Mouse (Mus musculus) left cerebral cortex, postnatal 14 days (tissue): Measurements from ENCODE around the gene Prkci. TPM values are rescaled to one million over a fixed set of nuclear protein-coding genes. Genes with fewer than 3 reads are reported as not detected.

ENCODE experiments used
- DNase-seq, 2 experiments: peaks; one replicate each; pipeline ENCODE4 v3.0.0; 2021 to 2022; ENCODE audit warnings: low spot score in 2 of 2, mixed read lengths in 1 of 2
- intact Hi-C: fragments of 180-260 bp; cut with DNase I; formaldehyde crosslinking; loops from one replicate; pipeline ENCODE4 v1.15.1; 2025
- total RNA-seq, 2 experiments: library from RNA; stranded (reverse); gene quantifications; 2 replicates each; pipeline ENCODE4 v1.2.3; 2021

The Prkci gene
- total RNA-seq, 2 experiments from 2014 or later, result 58.3 to 72.2 TPM

- no peak for DNase-seq
- intact Hi-C loops, result no loop called here
Observed at GRCm38 (mm10) chr3:31071804-31072203, 76.3 kb downstream of the Prkci start.

GRCm38 (mm10) chr3:31075808-31076207 lies 80.3 kb downstream of the Prkci start:
- intact Hi-C loops, result no loop called here
- no peak for DNase-seq

DNA sequence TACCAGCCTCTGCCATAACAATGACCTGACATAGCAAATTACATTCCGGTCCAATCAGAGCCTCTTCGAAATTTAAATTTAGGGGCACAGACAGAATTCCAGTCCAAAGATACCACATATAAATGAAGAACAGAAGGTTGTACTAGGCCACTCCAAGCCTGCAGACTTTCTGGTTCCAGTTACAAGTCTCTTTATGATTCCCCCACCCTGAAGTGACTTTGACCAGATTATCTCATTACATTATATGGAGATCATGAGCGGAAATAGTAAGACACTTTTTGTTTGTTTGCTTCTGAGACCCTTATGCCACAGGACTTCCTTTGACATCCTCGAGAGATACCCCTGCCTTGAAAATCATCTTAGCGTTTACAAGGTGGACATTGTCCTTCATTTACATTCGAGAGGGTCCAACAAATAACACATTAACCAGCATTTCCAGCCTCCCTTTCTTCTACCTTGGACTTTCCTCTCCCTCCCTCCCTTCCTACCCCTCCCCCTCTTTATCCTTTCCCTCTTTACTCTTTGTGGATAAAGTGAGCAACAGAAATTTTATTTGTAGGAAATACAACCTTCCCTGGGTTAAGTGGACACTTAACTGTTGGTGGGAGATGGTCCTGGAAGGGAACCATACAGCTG lies 81.6 kb downstream of the Prkci start:
- intact Hi-C loops, result no loop called here
- no peak for DNase-seq

GRCm38 (mm10) chr3:31079450-31079849 lies 83.9 kb downstream of the Prkci start:
- intact Hi-C loops, result no loop called here
- DNase-seq, result no peak

GRCm38 (mm10) chr3:31080791-31081502 lies 85.4 kb downstream of the Prkci start:
- intact Hi-C loops, result no loop called here
- no peak for DNase-seq

GRCm38 (mm10) chr3:31082838-31083506 lies 87.4 kb downstream of the Prkci start:
- intact Hi-C loops, result no loop called here
- no peak for DNase-seq

DNA sequence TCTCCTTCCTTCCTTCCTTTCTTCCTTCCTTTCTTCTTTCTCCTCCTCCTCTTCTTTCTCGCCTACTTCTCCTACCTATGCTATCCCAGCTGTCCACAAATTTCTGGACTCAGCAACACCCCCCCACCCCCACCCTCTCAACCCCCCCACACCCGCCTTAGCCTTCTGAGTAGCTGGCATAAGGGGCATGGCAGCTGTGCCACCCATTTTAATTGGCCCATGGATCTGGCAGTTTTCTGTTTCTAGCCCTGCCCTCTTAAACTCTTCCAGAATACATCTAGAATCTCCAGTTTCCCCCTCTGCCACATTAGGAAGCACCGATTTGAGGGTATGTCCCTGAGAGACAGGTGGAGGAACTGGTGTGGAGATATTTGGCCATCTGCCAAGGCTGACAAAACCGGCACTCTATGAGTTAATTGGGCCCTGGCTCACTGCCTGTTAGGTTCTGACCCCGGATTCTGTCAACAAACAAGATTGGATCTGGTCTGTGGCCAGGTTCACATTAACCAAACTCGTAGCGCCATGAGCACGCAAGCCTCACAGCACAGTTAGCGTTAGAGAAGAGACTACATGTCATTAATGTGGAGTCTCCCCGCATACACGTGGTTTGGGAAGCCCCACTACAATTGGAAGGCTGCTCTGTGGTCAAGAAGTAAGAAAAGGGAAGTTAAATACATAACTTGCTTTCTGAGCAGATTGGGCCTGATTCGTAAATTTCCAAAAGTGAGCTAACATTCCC lies 88.1 kb downstream of the Prkci start:
- DNase-seq, result peak in 1 of 2 experiments; percentile 12
- intact Hi-C loops, result no loop called here

- intact Hi-C loops, result no loop called here
- no peak for DNase-seq
Observed at GRCm38 (mm10) chr3:31085000-31085399, 89.5 kb downstream of the Prkci start.

DNA sequence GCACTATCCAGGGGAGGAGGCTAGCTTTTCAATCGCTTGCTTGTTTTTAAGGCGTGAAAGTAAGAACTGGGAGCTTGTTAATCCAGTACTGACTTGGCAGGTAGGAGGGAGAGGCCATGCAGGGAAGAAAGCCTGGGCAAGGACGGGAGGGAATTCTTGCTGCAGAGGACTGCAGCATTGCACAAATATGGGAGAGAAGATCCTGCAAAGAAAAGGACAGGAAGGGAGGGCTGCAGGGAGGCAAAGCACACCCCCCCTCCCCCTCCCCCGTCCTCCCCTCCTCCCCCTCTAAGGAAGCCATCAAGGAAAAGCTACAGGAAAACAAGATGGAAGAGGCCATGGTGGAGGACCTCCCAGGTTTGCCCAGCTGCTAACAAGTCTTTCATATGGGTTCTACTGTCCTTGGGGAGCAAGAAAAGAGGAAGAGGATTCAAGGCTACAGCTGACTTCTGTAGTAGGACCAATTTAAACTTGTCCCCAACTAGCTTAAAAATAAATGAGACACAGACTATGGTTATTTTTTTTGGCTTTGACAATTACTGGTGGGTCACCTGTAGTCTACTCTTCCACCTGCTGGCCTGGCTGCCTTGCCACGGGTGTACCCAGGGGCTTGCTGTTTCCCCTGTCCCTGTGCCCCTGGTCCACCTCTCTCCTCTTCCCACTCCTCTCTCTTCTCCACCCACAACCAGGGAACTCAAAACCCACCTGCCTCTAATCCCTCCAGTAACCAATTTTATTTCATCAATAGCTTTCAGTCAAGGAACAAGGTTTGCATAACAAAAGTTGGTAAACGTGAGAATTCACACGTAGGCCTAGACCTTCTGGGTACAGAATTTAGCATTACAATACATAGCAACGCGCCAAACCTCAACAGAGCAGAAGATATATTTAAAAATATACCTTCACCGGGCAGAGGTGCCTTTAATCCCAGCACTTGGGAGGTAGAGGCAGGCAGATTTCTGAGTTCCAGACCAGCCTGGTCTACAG lies 93.5 kb downstream of the Prkci start:
- intact Hi-C loops, result no loop called here
- no peak for DNase-seq

DNA sequence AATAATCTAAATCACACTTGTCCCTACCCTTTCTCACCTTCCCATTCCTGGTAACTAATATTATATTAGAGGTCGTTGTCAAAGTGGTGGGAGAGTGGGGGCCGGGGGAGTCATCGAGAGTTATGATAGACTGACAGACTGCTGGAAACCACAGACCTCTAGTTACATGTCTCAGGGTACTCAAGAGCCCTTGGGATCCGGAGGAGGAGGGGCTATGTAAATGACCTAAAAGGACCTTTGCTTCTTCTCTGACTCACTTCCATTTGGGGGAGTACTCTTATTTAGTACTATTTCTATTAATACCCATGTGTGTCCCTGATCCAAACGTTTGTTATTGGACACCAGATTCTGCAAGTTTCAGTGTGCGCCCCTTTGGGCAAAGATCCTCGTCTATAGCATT lies 94.4 kb downstream of the Prkci start:
- no peak for DNase-seq
- intact Hi-C loops, result loop anchor here (5.0 kb wide), 1 partner anchor 33 kb away; no protein-coding TSS in a partner anchor

DNA sequence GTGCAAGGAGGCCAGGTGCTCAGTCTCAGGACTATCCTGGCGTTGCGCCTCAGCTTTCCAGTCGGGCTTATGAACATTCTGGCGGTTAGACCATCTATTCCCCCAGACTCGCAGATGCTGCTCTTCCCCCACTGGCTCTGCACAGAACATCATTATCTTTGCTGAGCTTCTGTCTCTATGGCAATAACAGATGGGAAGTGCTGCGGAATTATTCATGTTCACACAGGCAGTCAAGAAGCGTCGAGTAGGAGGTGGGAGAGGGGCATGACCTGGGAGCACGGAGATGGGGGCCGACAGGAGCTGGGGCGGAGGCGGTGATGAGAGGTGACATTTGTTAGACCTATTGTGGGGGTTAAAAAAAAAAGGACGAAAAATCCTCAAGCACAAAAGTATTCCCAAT lies 97.6 kb downstream of the Prkci start:
- intact Hi-C loops, result loop anchor here (5.0 kb wide), 1 partner anchor 36 kb away; no protein-coding TSS in a partner anchor
- DNase-seq, result peak; percentile 69 to 85

- DNase-seq, result peak; percentile 75 to 85
- intact Hi-C loops, result loop anchor here (5.0 kb wide), 1 partner anchor 36 kb away; no protein-coding TSS in a partner anchor
Observed at GRCm38 (mm10) chr3:31093627-31094351, 98.2 kb downstream of the Prkci start.

- peak; percentile 94 to 96 for DNase-seq
- intact Hi-C loops, result loop anchor here (5.0 kb wide), 1 partner anchor 37 kb away; no protein-coding TSS in a partner anchor
Observed at GRCm38 (mm10) chr3:31094531-31095178, 99.1 kb downstream of the Prkci start, which contains the start of gene Skil. Gene Skil (plus strand): TSS chr3:31095058.

- intact Hi-C loops, result no loop called here
- DNase-seq, result no peak
Observed at GRCm38 (mm10) chr3:31095179-31095490, 99.6 kb downstream of the Prkci start.

DNA sequence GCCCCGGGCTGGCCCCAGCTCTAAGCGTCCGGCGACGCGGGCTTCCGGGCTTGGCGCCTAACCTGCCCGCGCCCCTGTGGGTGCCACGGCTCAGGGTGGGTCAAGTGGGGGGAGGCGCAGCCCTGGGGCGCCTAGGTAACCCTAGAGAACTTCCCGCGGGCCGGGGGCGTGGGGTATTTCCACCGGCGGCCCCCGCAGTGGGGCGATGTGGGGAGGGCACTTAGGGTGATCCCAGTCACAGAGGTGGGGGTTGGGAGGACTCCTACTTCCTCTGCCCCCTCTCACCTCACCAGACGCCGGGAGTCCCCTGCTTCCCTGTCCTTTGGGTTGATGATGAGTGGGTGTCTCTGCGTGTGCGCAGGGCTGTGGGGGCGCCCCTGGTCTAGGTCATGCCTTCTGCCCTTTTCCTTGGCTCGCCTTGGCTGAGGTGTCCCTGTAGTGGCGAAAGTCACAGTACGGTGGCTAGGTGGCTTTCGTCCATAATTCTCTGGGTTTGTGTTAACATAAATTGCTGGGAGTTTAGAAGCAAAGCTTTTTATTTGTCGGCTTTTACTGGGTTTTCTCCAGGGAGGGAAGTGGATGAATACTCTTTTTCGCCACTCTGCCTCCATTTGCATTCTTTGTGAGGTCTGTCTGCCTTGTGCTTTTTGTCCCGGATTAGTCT lies 100.1 kb downstream of the Prkci start:
- DNase-seq, result peak; percentile 41 to 62
- intact Hi-C loops, result no loop called here

DNA sequence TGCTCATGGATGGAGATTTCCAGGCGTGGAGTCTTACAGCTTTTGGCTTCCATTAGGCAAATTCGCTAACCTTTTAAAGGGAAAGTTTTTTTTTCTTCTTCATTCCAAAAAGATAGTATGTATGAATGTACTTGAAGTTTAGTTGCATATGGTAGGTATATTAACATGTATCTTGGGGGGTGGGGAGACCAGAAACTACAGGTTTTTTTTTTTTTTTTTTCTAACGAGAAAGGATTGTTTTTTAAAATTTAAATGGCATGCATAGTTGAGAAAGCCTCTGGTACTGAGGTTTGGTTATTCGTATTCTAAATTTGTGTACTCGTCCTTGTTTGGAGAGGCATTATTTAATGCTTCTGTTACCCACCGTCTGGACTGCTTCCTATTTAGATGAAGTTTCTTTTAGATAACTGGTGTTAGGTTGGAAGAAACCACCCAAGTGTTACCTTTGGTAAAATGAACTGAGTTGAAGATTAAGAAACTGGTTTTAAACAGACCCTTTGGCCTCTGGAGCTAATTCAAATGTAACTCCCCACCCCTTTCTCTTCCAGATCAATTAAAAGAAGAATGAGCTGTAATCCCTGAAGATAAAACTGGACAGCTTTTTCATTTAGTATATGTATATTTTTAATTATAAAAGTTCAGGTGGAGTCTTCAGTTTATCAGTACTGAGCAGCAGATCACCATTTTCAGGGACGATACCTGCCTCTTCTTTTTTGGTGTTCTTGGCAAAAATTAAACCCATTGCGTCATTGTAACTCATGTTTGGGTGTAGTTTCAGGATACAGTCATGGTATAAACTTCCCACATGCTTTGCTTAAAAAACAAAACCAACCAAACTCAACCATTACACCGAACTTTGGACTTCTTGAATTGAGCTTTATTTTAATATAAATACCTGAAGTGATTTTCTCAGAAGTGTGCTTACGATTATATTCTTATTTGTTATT lies 100.9 kb downstream of the Prkci start:
- no peak for DNase-seq
- intact Hi-C loops, result no loop called here
